Mouse (Mus musculus): Measurements from ENCODE around the gene Stx2.

Stx2 gene

DNA sequence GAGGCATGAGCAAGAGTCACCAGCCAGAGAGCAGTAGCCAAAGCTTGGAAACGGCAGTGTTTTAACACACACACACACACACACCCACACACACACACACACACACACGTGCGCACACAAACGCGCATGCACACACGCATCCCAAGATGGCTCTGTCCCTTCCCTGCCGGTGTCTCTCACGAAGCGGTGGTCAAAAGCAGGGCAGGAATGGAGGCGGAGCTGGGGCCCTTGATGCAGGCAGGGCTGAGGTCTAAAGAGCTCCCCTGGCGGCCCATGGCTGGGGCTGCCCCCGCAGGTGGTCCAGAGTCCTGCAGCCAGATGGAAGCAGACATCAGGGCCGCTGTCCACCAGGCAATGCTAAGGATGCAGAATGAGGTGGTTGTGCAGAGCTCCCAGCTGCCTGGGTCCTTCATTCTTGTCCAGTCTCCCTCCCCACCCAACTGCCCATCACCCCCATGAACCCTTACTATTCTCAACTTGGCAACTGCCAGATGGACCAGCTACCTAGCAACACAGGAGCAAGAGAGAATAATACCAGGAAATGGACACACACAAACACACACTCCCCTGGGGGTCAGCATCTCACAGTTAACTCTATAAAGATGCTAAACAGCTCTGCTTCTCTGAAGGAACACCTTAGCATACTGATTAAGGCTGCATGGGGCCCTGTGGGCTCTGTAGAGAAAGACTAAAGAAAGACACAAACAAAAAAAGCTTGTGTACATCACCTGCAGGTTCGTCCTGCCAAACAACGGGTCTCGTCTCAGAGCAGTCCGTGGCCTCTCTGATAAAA, 54.9 kb downstream of the Stx2 start, which contains the start of gene Rimbp2:
Gene Rimbp2 (minus strand): TSS at position 209 of the 793 bp plus-strand sequence.
- DNase-seq (ENCODE audit: inconsistent age in 2 of 2, low spot score in 1 of 2), result peak; percentile 22 to 35

DNA sequence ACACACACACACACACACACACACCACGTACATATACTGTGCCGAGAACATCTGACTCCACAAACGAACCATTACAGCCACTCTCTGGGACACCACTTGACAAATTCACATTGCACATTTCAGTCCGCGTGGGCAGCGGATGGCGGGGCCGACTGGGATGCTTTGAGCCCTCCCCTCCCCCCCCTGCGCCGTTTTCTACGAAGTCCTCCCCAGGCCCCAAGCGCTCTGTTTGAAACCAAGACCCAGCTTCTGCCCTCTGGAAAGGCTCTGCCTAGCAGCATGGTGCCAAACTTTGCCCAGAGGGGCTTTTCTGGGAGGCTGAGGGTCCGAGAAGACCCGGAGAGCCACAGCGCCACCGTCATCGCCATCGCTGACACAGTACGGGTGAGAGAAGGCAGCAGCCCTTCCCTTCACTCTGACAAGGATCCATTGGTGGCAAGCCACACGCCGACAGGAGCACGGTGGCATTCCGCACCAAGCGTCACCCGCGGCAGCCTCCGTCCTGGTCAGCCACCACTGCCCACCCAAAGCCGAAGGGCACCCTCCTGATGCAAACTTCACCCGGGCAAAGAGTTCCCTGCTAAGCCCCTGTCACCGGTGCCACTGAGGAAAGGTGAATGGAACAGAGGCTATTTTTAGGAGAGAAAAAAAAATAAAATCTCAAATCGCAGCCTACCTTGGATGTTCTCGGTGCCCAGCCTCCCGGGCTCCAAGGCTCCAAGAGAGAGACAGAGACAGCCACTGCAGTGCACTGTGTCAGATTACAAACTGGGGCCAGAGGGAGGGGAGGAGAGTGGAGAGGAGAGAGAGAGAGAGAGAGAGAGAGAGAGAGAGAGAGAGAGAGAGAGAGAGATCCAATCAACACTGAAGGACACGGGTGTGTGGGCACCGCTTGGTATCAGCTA, 55.8 kb downstream of the Stx2 start:
- DNase-seq (ENCODE audit: inconsistent age in 2 of 2, low spot score in 1 of 2), result peak in 1 of 2 experiments; percentile 35

DNA sequence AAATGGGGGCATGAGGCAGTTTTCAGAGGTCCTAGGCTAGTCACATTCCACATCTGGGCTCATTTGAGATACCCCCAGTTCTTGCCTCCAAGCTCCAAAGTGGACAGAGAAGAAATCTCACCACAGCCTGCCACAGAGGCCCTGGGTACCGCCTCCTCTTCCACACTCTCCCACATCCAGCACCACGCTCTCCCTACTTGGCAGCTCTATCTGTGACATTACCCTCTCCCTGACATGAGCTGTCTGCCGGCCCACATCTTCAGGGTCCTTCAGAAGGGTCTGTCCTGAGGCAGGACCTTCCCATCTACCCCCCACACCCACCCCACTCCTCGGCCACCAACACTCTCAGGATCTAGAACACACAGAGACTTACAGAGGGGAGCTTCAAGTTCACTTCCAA, 56.9 kb downstream of the Stx2 start:
- DNase-seq (ENCODE audit: inconsistent age in 2 of 2, low spot score in 1 of 2), result no peak

DNA sequence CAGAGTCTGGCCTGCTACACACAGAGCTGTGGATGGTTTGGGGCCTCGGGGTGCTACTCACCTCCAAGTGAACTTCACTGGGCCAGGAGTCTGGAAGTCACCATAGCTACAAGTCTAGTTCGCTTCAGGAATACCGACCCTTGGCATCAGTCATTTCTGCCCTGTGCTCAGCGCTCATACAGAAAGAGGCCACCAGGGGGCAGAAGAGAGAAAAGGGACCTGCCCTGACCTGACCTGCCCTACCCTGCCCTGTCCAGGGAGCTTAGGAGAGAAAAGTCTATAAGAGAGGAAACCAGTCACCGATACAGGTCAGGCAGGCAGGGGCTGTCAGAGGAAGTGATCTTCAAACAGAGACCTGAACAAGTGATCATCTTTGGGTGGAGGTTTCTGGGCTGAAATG, 61.3 kb downstream of the Stx2 start:
- DNase-seq (ENCODE audit: inconsistent age in 2 of 2, low spot score in 1 of 2), result peak; percentile 20 to 72

DNA sequence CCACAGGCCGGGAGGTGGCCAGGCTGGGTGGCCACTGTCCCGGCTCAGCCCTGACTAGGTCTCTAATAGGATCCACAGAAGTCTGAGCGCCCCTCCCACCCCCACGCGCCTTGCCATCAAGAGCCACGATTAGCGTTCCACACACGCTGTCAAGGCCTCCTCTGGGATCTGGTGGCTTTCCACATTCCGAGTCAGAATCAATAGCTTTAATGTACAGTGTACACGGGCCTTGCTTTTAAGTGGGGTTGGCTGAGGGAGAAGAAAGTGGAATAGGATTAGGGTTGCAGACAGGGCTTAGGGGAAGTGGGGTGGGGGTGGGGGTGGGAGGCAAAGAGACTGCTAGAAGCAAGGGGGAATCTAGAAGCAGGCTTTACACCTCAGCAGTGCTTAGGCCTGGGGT, 67.9 kb downstream of the Stx2 start:
- no peak for DNase-seq (ENCODE audit: inconsistent age in 2 of 2, low spot score in 1 of 2)

DNA sequence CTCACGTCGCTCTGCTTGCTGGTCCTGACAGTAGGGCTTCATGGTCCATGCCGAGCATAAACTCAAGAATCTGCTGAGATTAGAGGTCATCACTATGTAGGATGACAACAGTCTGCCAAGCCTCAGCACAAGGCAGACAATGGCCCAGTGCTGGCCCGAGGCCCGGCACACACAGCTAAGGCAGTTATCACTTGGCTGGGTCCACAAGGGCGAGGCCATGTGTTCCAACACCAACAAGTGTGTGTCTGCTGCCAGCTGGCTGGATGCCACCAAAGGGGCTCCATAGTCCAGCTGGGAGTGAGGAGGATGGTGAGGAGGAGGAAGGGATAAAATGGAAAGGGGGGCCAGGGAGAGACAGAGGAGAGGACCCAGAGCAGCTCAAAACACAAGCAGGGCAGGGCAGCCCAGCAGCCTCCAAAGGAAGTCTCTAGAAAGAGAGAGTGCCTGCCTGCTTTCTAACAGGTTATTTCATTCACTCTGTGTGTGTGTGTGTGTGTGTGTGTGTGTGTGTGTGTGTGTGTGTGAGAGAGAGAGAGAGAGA, 72.9 kb downstream of the Stx2 start:
- peak in 1 of 2 experiments; percentile 25 for DNase-seq (ENCODE audit: inconsistent age in 2 of 2, low spot score in 1 of 2)
